In the genomic region with DNA sequence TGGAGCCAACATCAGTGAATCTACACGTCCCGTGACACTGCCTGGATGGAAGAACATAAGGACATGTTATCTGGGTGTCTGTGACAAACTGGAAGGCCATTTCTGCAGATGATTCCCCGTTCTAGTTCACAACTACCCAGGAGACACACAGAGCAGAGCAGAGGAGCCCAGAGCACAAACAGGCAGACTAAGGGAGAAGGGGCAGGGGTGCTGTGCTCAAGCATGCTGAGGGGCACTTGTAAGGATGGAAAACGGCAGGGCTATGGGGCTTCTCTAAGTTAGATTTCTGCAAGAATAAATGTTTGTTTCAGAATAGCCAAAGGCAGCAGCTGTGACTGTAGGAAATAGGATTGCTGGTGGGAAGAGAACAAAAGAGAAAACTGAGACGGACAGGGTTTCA, we compare ENCODE assay signal across 29 mouse cellular contexts.
A peak's percentile ranks its signal among the peaks of the same experiment; 100 is the strongest.
DNase-seq lines count a peak whose midpoint lies in the region; ATAC-seq lines count a peak whose summit lies in the region.
"Had no signal": no experiment of that assay in that cellular context is flagged by ENCODE, and none has a peak within 500 bp of the region (broad histone marks: within the 10 kb centered on the region; RNA-seq: fewer than 3 reads in every experiment).

No protein-coding gene starts in this region.

- H3K4me1 ChIP-seq in embryonic facial prominence, embryonic 12.5 days: peaks cover 8% of the 10 kb centered on the region; the same call in 1 of the 2 replicates
- peaks cover 20% of the 10 kb centered on the region for H3K4me1 ChIP-seq in embryonic facial prominence, embryonic 10.5 days
- peaks cover 13% of the 10 kb centered on the region for H3K4me1 ChIP-seq in hindbrain, embryonic 12.5 days
- H3K4me1 ChIP-seq in hindbrain, embryonic 16.5 days (ENCODE audit: control insufficient read depth, insufficient read depth, low read depth, low read length): no peaks in the 10 kb centered on the region
- no peaks in the 10 kb centered on the region for H3K4me1 ChIP-seq in midbrain, embryonic 11.5 days (ENCODE audit: control insufficient read depth, insufficient read depth, low read length)
- H3K4me1 ChIP-seq in midbrain, embryonic 16.5 days (ENCODE audit: control insufficient read depth, insufficient read depth, low read length): no peaks in the 10 kb centered on the region; the same call in 1 of the 2 replicates
- peaks cover 16% of the 10 kb centered on the region for H3K4me1 ChIP-seq in neural tube, embryonic 15.5 days
- H3K4me1 ChIP-seq: liver, embryonic 13.5 days had no signal

- no peak overlapping the region for H3K4me2 ChIP-seq in embryonic facial prominence, embryonic 12.5 days (replicated peaks)
- H3K4me2 ChIP-seq in hindbrain, embryonic 12.5 days (replicated peaks): no peak overlapping the region
- H3K4me2 ChIP-seq in hindbrain, embryonic 16.5 days (ENCODE audit: low read length): no peak overlapping the region
- H3K4me2 ChIP-seq in midbrain, embryonic 11.5 days: no peak overlapping the region
- no peak overlapping the region for H3K4me2 ChIP-seq in midbrain, embryonic 16.5 days (ENCODE audit: low read length)
- no peak overlapping the region for H3K4me2 ChIP-seq in neural tube, embryonic 15.5 days
- H3K4me2 ChIP-seq: embryonic facial prominence, embryonic 13.5 days; kidney, embryonic 15.5 days; limb, embryonic 15.5 days; liver, embryonic 13.5 days had no signal

- H3K9me3 ChIP-seq in embryonic facial prominence, embryonic 12.5 days: no peaks in the 10 kb centered on the region
- no peaks in the 10 kb centered on the region for H3K9me3 ChIP-seq in embryonic facial prominence, embryonic 10.5 days
- no peaks in the 10 kb centered on the region for H3K9me3 ChIP-seq in hindbrain, embryonic 12.5 days (replicated peaks)
- H3K9me3 ChIP-seq in hindbrain, embryonic 16.5 days (ENCODE audit: control insufficient read depth, low read length): no peaks in the 10 kb centered on the region
- H3K9me3 ChIP-seq in midbrain, embryonic 11.5 days (ENCODE audit: control insufficient read depth, low read length): no peaks in the 10 kb centered on the region
- H3K9me3 ChIP-seq in midbrain, embryonic 16.5 days (replicated peaks; ENCODE audit: control insufficient read depth, low read length, poor library complexity, severe bottlenecking): no peaks in the 10 kb centered on the region
- no peaks in the 10 kb centered on the region for H3K9me3 ChIP-seq in neural tube, embryonic 15.5 days (replicated peaks)
- H3K9me3 ChIP-seq: embryonic facial prominence, embryonic 13.5 days; kidney, embryonic 15.5 days; limb, embryonic 15.5 days; liver, embryonic 13.5 days had no signal

- 67% methylated on average over 5 of the region's 5 CpGs for WGBS in embryonic facial prominence, embryonic 12.5 days
- 82% methylated on average over 5 of the region's 5 CpGs for WGBS in embryonic facial prominence, embryonic 10.5 days
- WGBS in hindbrain, embryonic 12.5 days: 77% methylated on average over 5 of the region's 5 CpGs
- 70% methylated on average over 5 of the region's 5 CpGs for WGBS in hindbrain, embryonic 16.5 days
- WGBS in midbrain, embryonic 11.5 days: 83% methylated on average over 5 of the region's 5 CpGs
- 69% methylated on average over 5 of the region's 5 CpGs for WGBS in midbrain, embryonic 16.5 days
- WGBS in neural tube, embryonic 15.5 days: 74% methylated on average over 5 of the region's 5 CpGs

- no peaks in the 10 kb centered on the region for H3K27me3 ChIP-seq in embryonic facial prominence, embryonic 12.5 days
- H3K27me3 ChIP-seq in embryonic facial prominence, embryonic 10.5 days (replicated peaks; ENCODE audit: low read depth, poor library complexity, severe bottlenecking): peaks cover 1% of the 10 kb centered on the region; the same call in 1 of the 2 replicates
- H3K27me3 ChIP-seq in hindbrain, embryonic 12.5 days: no peaks in the 10 kb centered on the region
- H3K27me3 ChIP-seq in hindbrain, embryonic 16.5 days (replicated peaks; ENCODE audit: control insufficient read depth, insufficient read depth, low read length): no peaks in the 10 kb centered on the region
- no peaks in the 10 kb centered on the region for H3K27me3 ChIP-seq in midbrain, embryonic 11.5 days (ENCODE audit: control insufficient read depth, insufficient read depth, low read length)
- H3K27me3 ChIP-seq in midbrain, embryonic 16.5 days (ENCODE audit: control insufficient read depth, insufficient read depth, low read depth, low read length): no peaks in the 10 kb centered on the region
- H3K27me3 ChIP-seq in neural tube, embryonic 15.5 days (replicated peaks): no peaks in the 10 kb centered on the region
- H3K27me3 ChIP-seq: CH12.LX; embryonic facial prominence, embryonic 13.5 days; kidney, embryonic 15.5 days; limb, embryonic 15.5 days; liver, embryonic 13.5 days had no signal

- DNase-seq in embryonic facial prominence, embryonic 10.5 days (ENCODE audit: low spot score): no peak
- peak; percentile 72 for DNase-seq in midbrain, embryonic 11.5 days (ENCODE audit: low spot score, missing footprints)
- DNase-seq in adrenal gland, adult (ENCODE audit: inconsistent age in 2 of 2, low spot score in 1 of 2): no peak
- DNase-seq: adrenal gland, adult 8-10 months; cerebellum, adult 8-10 months; cerebellum, postnatal 25 days; gastrocnemius, postnatal 10 days; heart, postnatal 4 days; kidney, adult 18-20 months; kidney, postnatal 25 days; liver, embryonic 13.5 days; lung, adult 18-20 months; right cerebral cortex, postnatal 4 days; thymus, adult 2 months; thymus, postnatal 36 days had no signal

- no peaks in the 10 kb centered on the region for H3K36me3 ChIP-seq in embryonic facial prominence, embryonic 12.5 days
- H3K36me3 ChIP-seq in embryonic facial prominence, embryonic 10.5 days (replicated peaks): no peaks in the 10 kb centered on the region
- H3K36me3 ChIP-seq in hindbrain, embryonic 12.5 days: no peaks in the 10 kb centered on the region
- no peaks in the 10 kb centered on the region for H3K36me3 ChIP-seq in hindbrain, embryonic 16.5 days (ENCODE audit: control insufficient read depth, insufficient read depth, low read length)
- no peaks in the 10 kb centered on the region for H3K36me3 ChIP-seq in midbrain, embryonic 11.5 days (ENCODE audit: control insufficient read depth, insufficient read depth, low read length)
- H3K36me3 ChIP-seq in midbrain, embryonic 16.5 days (ENCODE audit: control insufficient read depth, insufficient read depth, low read length): no peaks in the 10 kb centered on the region
- H3K36me3 ChIP-seq in neural tube, embryonic 15.5 days: no peaks in the 10 kb centered on the region
- H3K36me3 ChIP-seq: embryonic facial prominence, embryonic 13.5 days; kidney, embryonic 15.5 days; limb, embryonic 15.5 days; liver, embryonic 13.5 days had no signal

- no peak for ATAC-seq in embryonic facial prominence, embryonic 12.5 days (ENCODE audit: insufficient number of reproducible peaks, insufficient read depth, low FRiP score, low TSS enrichment)
- ATAC-seq in hindbrain, embryonic 12.5 days (ENCODE audit: low FRiP score): no peak
- ATAC-seq in hindbrain, embryonic 16.5 days: no peak
- ATAC-seq in midbrain, embryonic 11.5 days (ENCODE audit: low FRiP score): no peak
- ATAC-seq in midbrain, embryonic 16.5 days: no peak
- ATAC-seq in neural tube, embryonic 15.5 days (ENCODE audit: low FRiP score): no peak
- ATAC-seq: activated CD4-positive, CD25-positive, alpha-beta regulatory T cell, adult 4 months; forebrain, embryonic 16.5 days; lung, postnatal 0 days had no signal

- H3K27ac ChIP-seq in embryonic facial prominence, embryonic 12.5 days: 0 out of 2 replicates have a peak overlapping the region, but pooled peaks have one; percentile 36
- H3K27ac ChIP-seq in embryonic facial prominence, embryonic 10.5 days (replicated peaks): no peak overlapping the region
- 0 out of 2 replicates have a peak overlapping the region, but pooled peaks have one; percentile 26 for H3K27ac ChIP-seq in hindbrain, embryonic 12.5 days
- no peak overlapping the region for H3K27ac ChIP-seq in hindbrain, embryonic 16.5 days (ENCODE audit: low read depth, low read length)
- H3K27ac ChIP-seq in midbrain, embryonic 11.5 days (ENCODE audit: low read depth, low read length): no peak overlapping the region
- H3K27ac ChIP-seq in midbrain, embryonic 16.5 days (ENCODE audit: low read length): no peak overlapping the region
- H3K27ac ChIP-seq in neural tube, embryonic 15.5 days (replicated peaks): peak overlapping the region; percentile 23; the same call in 1 of the 2 replicates
- H3K27ac ChIP-seq: embryonic facial prominence, embryonic 13.5 days; liver, embryonic 13.5 days; macrophage had no signal

- no peak overlapping the region for H3K9ac ChIP-seq in embryonic facial prominence, embryonic 12.5 days
- H3K9ac ChIP-seq in hindbrain, embryonic 12.5 days: no peak overlapping the region
- H3K9ac ChIP-seq in hindbrain, embryonic 16.5 days (ENCODE audit: low read depth, low read length): no peak overlapping the region
- H3K9ac ChIP-seq in midbrain, embryonic 11.5 days (ENCODE audit: low read length): no peak overlapping the region
- no peak overlapping the region for H3K9ac ChIP-seq in midbrain, embryonic 16.5 days (ENCODE audit: low read depth, low read length)
- H3K9ac ChIP-seq in neural tube, embryonic 15.5 days (replicated peaks): no peak overlapping the region
- H3K9ac ChIP-seq: embryonic facial prominence, embryonic 13.5 days; kidney, embryonic 15.5 days; limb, embryonic 15.5 days; liver, embryonic 13.5 days had no signal

- H3K4me3 ChIP-seq in embryonic facial prominence, embryonic 12.5 days: no peak overlapping the region
- H3K4me3 ChIP-seq in embryonic facial prominence, embryonic 10.5 days: no peak overlapping the region
- no peak overlapping the region for H3K4me3 ChIP-seq in hindbrain, embryonic 12.5 days
- no peak overlapping the region for H3K4me3 ChIP-seq in hindbrain, embryonic 16.5 days (ENCODE audit: low read length)
- no peak overlapping the region for H3K4me3 ChIP-seq in midbrain, embryonic 11.5 days (ENCODE audit: low read depth, low read length)
- H3K4me3 ChIP-seq in midbrain, embryonic 16.5 days (ENCODE audit: low read depth, low read length): no peak overlapping the region
- H3K4me3 ChIP-seq in neural tube, embryonic 15.5 days (replicated peaks): no peak overlapping the region
- H3K4me3 ChIP-seq: embryonic facial prominence, embryonic 13.5 days; erythroblast, embryonic 14.5 days; kidney, embryonic 15.5 days; limb, embryonic 15.5 days; liver, embryonic 13.5 days had no signal

Comparison
In these comparisons a context has a peak if more than half of its experiments do, and no peak if none do; other contexts are left out.
1. H3K27ac ChIP-seq: peak in embryonic facial prominence, embryonic 12.5 days (single experiment), hindbrain, embryonic 12.5 days (single experiment) and neural tube, embryonic 15.5 days (single experiment); none in embryonic facial prominence, embryonic 10.5 days (single experiment), hindbrain, embryonic 16.5 days (single experiment), midbrain, embryonic 11.5 days (single experiment) and midbrain, embryonic 16.5 days (single experiment).